Mouse (Mus musculus) hindbrain, embryonic 12.5 days (tissue): ENCODE data around the gene Pgpep1l. TPM values are rescaled to one million over a fixed set of nuclear protein-coding genes. Genes with fewer than 3 reads are reported as not detected.

Source experiments
- ATAC-seq: fragments of 200-750 bp; cut with Nextera tagmentation; 2 replicates; pipeline ENCODE4 v1.8.0; 2017; ENCODE audit warnings: moderate TSS enrichment; ENCODE audit not compliant: low FRiP score
- H3K27ac ChIP-seq: fragments of 300-500 bp; sonication (generic); 2 replicates; pipeline ENCODE4 v1.5.1; 2016; ENCODE audit warnings: mild to moderate bottlenecking
- H3K27me3 ChIP-seq: fragments of 300-500 bp; sonication (generic); 2 replicates; pipeline ENCODE4 v1.6.1; 2016; ENCODE audit warnings: mild to moderate bottlenecking
- H3K36me3 ChIP-seq: fragments of 300-500 bp; sonication (generic); 2 replicates; pipeline ENCODE4 v1.6.1; 2016; ENCODE audit warnings: mild to moderate bottlenecking
- H3K4me1 ChIP-seq: fragments of 300-500 bp; sonication (generic); 2 replicates; pipeline ENCODE4 v1.6.1; 2016
- H3K4me2 ChIP-seq: fragments of 300-500 bp; sonication (generic); replicated peaks from 2 replicates; pipeline ENCODE4 v1.6.1; 2016; ENCODE audit warnings: mild to moderate bottlenecking
- H3K4me3 ChIP-seq: fragments of 300-500 bp; sonication (generic); 2 replicates; pipeline ENCODE4 v1.5.1; 2016; ENCODE audit warnings: mild to moderate bottlenecking
- H3K9ac ChIP-seq: fragments of 300-500 bp; sonication (generic); 2 replicates; pipeline ENCODE4 v1.6.1; 2016; ENCODE audit warnings: mild to moderate bottlenecking, moderate library complexity
- H3K9me3 ChIP-seq: fragments of 300-500 bp; sonication (generic); replicated peaks from 2 replicates; pipeline ENCODE4 v1.6.1; 2016; ENCODE audit warnings: mild to moderate bottlenecking
- WGBS: fragments of 180-500 bp; shearing (Covaris S2); methylation state at CpG from one replicate; pipeline ENCODE4 v1.1.7; 2016; 5-methylcytosine and 5-hydroxymethylcytosine counted together
- polyA plus RNA-seq: library from polyadenylated mRNA; unstranded; fragments of >200 nt; fragmentation: Nextera tagmentation; extraction: Ambion mirVana; gene quantifications from 2 replicates; pipeline ENCODE4 v1.2.1, GENCODE M21; 2016

Gene Pgpep1l
- polyA plus RNA-seq, 1 experiment from 2014 or later, result not detected

GRCm38 (mm10) chr7:68245681-68246080, 18.4 kb downstream of the Pgpep1l start:
- 40% methylated on average over 4 of the region's 4 CpGs for WGBS
- Histone ChIP-seq H3K27ac (no peak overlapping the region), H3K9me3 (peaks cover 5% of the 10 kb centered on the region; the same call in 1 of the 2 replicates), H3K36me3 (no peaks in the 10 kb centered on the region), H3K4me1 (no peaks in the 10 kb centered on the region), H3K9ac (no peak overlapping the region), H3K27me3 (no peaks in the 10 kb centered on the region), H3K4me3 (no peak overlapping the region), H3K4me2 (no peak overlapping the region)
- ATAC-seq, result no peak

- no peak overlapping the region for H3K9ac ChIP-seq
- WGBS, result 89% methylated on average over 9 of the region's 9 CpGs
- H3K27ac ChIP-seq, result no peak overlapping the region
- H3K9me3 ChIP-seq, result no peaks in the 10 kb centered on the region
- H3K36me3 ChIP-seq, result 0 out of 2 replicates have a peak, but pooled peaks cover 5% of the 10 kb centered on the region
- no peak overlapping the region for H3K4me2 ChIP-seq
- ATAC-seq, result no peak
- no peak overlapping the region for H3K4me3 ChIP-seq
- no peaks in the 10 kb centered on the region for H3K4me1 ChIP-seq
- no peaks in the 10 kb centered on the region for H3K27me3 ChIP-seq
Measured at GRCm38 (mm10) chr7:68241205-68241604, 22.8 kb downstream of the Pgpep1l start.

GRCm38 (mm10) chr7:68239220-68239827, 24.7 kb downstream of the Pgpep1l start:
- 54% methylated on average over 11 of the region's 11 CpGs for WGBS
- ATAC-seq, result no peak
- no peaks in the 10 kb centered on the region for H3K9me3 ChIP-seq

GRCm38 (mm10) chr7:68236817-68237216, 27.2 kb downstream of the Pgpep1l start:
- H3K9me3 ChIP-seq, result no peaks in the 10 kb centered on the region
- H3K4me2 ChIP-seq, result no peak overlapping the region
- H3K4me3 ChIP-seq, result no peak overlapping the region
- 0 out of 2 replicates have a peak, but pooled peaks cover 5% of the 10 kb centered on the region for H3K36me3 ChIP-seq
- peaks cover 7% of the 10 kb centered on the region for H3K4me1 ChIP-seq
- no peaks in the 10 kb centered on the region for H3K27me3 ChIP-seq
- H3K27ac ChIP-seq, result no peak overlapping the region
- H3K9ac ChIP-seq, result no peak overlapping the region
- WGBS, result 86% methylated on average over 8 of the region's 8 CpGs
- no peak for ATAC-seq

More at GRCm38 (mm10) chr7:68239220-68239827, 24.7 kb downstream of the Pgpep1l start:
- no peak overlapping the region for H3K27ac ChIP-seq
- H3K4me3 ChIP-seq, result no peak overlapping the region
- H3K27me3 ChIP-seq, result no peaks in the 10 kb centered on the region
- H3K36me3 ChIP-seq, result 0 out of 2 replicates have a peak, but pooled peaks cover 5% of the 10 kb centered on the region
- no peak overlapping the region for H3K9ac ChIP-seq
- no peaks in the 10 kb centered on the region for H3K4me1 ChIP-seq
- H3K4me2 ChIP-seq, result no peak overlapping the region

- ATAC-seq, result peak; percentile 43; the same call in 1 of the 2 replicates
- Histone ChIP-seq H3K4me2 (no peak overlapping the region), H3K9ac (no peak overlapping the region), H3K27me3 (no peaks in the 10 kb centered on the region), H3K36me3 (peaks cover 25% of the 10 kb centered on the region; the same call in 1 of the 2 replicates), H3K4me1 (peaks cover 7% of the 10 kb centered on the region), H3K4me3 (no peak overlapping the region), H3K27ac (peak overlapping the region; percentile 23), H3K9me3 (no peaks in the 10 kb centered on the region)
- WGBS, result 24% methylated on average over 13 of the region's 13 CpGs
Measured at GRCm38 (mm10) chr7:68233619-68234223, 30.3 kb downstream of the Pgpep1l start.

- H3K9me3 ChIP-seq, result no peaks in the 10 kb centered on the region
- peaks cover 14% of the 10 kb centered on the region for H3K4me1 ChIP-seq
- H3K27me3 ChIP-seq, result no peaks in the 10 kb centered on the region
- H3K36me3 ChIP-seq, result peaks cover 25% of the 10 kb centered on the region; the same call in 1 of the 2 replicates
- WGBS, result 92% methylated on average over 5 of the region's 5 CpGs
- H3K9ac ChIP-seq, result no peak overlapping the region
- ATAC-seq, result no peak
- no peak overlapping the region for H3K27ac ChIP-seq
- no peak overlapping the region for H3K4me2 ChIP-seq
- H3K4me3 ChIP-seq, result no peak overlapping the region
Measured at GRCm38 (mm10) chr7:68232521-68232920, 31.5 kb downstream of the Pgpep1l start.

- H3K27ac ChIP-seq, result no peak overlapping the region
- no peak overlapping the region for H3K9ac ChIP-seq
- H3K9me3 ChIP-seq, result no peaks in the 10 kb centered on the region
- no peaks in the 10 kb centered on the region for H3K27me3 ChIP-seq
- H3K4me3 ChIP-seq, result no peak overlapping the region
- ATAC-seq, result no peak
- no peak overlapping the region for H3K4me2 ChIP-seq
- H3K36me3 ChIP-seq, result peaks cover 34% of the 10 kb centered on the region
- peaks cover 18% of the 10 kb centered on the region for H3K4me1 ChIP-seq
- WGBS, result 96% methylated on average over 9 of the region's 9 CpGs
Measured at GRCm38 (mm10) chr7:68230831-68231230, 33.2 kb downstream of the Pgpep1l start.

GRCm38 (mm10) chr7:68228491-68228890, 35.5 kb downstream of the Pgpep1l start:
- Histone ChIP-seq H3K4me2 (no peak overlapping the region), H3K9ac (no peak overlapping the region), H3K36me3 (peaks cover 54% of the 10 kb centered on the region), H3K4me3 (no peak overlapping the region), H3K4me1 (peaks cover 12% of the 10 kb centered on the region), H3K9me3 (no peaks in the 10 kb centered on the region), H3K27ac (no peak overlapping the region), H3K27me3 (no peaks in the 10 kb centered on the region)
- no peak for ATAC-seq
- WGBS, result 40% methylated on average over 6 of the region's 6 CpGs

GRCm38 (mm10) chr7:68227621-68228020, 36.4 kb downstream of the Pgpep1l start:
- Histone ChIP-seq H3K4me3 (no peak overlapping the region), H3K4me1 (peaks cover 18% of the 10 kb centered on the region), H3K27ac (no peak overlapping the region), H3K9ac (no peak overlapping the region), H3K4me2 (no peak overlapping the region), H3K27me3 (no peaks in the 10 kb centered on the region), H3K9me3 (no peaks in the 10 kb centered on the region), H3K36me3 (peaks cover 58% of the 10 kb centered on the region)
- ATAC-seq, result no peak
- 85% methylated on average over 4 of the region's 4 CpGs for WGBS

- Histone ChIP-seq H3K4me2 (no peak overlapping the region), H3K4me1 (peaks cover 19% of the 10 kb centered on the region), H3K9me3 (no peaks in the 10 kb centered on the region), H3K27me3 (no peaks in the 10 kb centered on the region), H3K27ac (no peak overlapping the region), H3K36me3 (peaks cover 64% of the 10 kb centered on the region), H3K4me3 (no peak overlapping the region), H3K9ac (no peak overlapping the region)
- WGBS, result 76% methylated on average over 11 of the region's 11 CpGs
- ATAC-seq, result no peak
Measured at GRCm38 (mm10) chr7:68227021-68227420, 37.0 kb downstream of the Pgpep1l start.

GRCm38 (mm10) chr7:68225427-68226054, 38.5 kb downstream of the Pgpep1l start:
- no peak for ATAC-seq
- Histone ChIP-seq H3K4me2 (no peak overlapping the region), H3K27ac (no peak overlapping the region), H3K27me3 (no peaks in the 10 kb centered on the region), H3K9me3 (no peaks in the 10 kb centered on the region), H3K9ac (no peak overlapping the region), H3K36me3 (peaks cover 58% of the 10 kb centered on the region), H3K4me3 (no peak overlapping the region), H3K4me1 (peaks cover 19% of the 10 kb centered on the region)
- 91% methylated on average over 9 of the region's 9 CpGs for WGBS

GRCm38 (mm10) chr7:68224006-68224405, 40.0 kb downstream of the Pgpep1l start:
- H3K36me3 ChIP-seq, result peaks cover 61% of the 10 kb centered on the region
- H3K9me3 ChIP-seq, result no peaks in the 10 kb centered on the region
- H3K4me1 ChIP-seq, result peaks cover 19% of the 10 kb centered on the region
- no peak for ATAC-seq
- WGBS, result 91% methylated on average over 5 of the region's 5 CpGs
- H3K27ac ChIP-seq, result peak overlapping the region; percentile 64
- H3K9ac ChIP-seq, result no peak overlapping the region
- no peaks in the 10 kb centered on the region for H3K27me3 ChIP-seq
- H3K4me2 ChIP-seq, result no peak overlapping the region
- no peak overlapping the region for H3K4me3 ChIP-seq
